Mouse (Mus musculus) 3T3-L1 (cell line): Measurements from ENCODE around the gene Itgb4.

Experiments
- DNase-seq: peaks from one replicate; pipeline ENCODE4 v3.0.0-alpha.2; 2015; ENCODE audit warnings: low read depth, low spot score

The Itgb4 gene

DNA sequence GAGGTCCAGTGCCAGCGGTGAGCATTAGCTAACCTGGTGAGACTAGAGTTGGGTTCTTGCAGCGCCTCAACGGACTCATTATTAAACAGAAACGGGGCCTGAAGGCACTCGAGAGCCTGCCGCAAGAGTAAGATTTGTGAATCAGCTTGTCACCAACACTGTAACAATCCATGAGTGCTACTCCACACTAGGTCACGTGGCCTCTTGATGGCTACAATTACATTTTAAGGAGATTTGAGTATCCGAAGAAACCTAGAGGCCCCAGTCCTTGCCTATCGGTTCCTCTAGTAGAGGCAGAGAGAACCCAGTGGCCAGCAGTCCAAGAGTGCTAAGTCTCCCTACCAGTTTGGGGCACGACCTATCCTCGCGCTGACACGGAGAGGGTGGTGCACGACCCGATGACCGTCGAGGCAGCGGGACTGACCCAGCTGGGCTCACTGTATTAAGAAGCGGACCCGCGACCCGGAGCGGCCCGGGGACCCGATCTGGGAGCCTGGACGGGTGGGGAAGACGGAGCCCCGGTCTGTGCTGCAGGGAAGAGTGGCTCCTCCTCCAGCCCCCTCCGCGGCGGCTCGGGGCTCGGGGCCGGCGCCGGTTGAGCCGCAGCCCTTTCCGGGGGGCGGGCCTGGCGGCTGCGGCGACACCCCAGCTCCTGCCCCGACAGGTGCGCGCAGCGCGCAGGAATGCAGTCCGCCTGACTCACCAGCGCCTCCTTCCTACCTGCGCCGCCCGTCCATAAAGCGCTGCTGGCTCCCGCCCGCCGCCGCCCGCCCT, at the start of gene Itgb4:
Gene Itgb4, plus strand, starts transcription at position 401 of the 774 bp plus-strand sequence.
- no peak for DNase-seq

DNA sequence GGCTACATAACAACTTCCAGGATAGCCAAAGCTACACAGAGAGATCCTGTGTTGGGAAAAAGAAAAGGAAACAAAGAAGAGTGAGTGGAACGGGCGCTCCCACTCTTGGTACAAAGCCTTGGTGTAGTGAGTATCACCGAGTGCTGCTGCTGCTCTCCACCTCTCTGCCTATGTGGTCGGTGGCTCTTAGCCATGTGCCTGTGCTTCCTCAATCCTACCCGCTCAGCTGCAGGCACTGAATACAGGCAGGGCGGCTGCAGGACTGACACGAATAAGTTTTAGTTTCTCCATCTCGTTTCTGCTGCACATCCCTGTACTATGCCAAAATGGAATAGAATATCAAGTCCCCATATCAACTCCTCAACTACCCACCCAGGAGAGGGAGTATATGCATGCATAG, 45.5 kb upstream of the Itgb4 start:
- DNase-seq: no peak

DNA sequence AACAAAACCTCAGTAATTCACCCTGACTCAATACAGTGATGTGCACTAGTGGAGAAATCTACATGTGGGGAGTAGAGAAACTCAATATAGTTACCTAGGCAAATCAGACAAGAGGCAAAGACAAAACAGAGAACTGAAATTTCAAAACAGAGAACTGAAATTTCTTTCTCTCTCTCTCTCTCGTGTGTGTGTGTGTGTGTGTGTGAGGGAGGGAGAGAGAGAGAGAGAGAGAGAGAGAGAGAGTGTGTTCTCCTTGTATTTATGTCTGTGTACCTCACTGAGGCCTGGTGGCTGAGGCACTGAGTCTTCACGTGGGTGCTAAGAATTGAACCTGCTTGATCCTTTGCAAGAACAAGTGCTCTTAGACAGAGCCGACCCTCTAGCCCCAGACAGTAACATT, 44.7 kb upstream of the Itgb4 start:
- no peak for DNase-seq

DNA sequence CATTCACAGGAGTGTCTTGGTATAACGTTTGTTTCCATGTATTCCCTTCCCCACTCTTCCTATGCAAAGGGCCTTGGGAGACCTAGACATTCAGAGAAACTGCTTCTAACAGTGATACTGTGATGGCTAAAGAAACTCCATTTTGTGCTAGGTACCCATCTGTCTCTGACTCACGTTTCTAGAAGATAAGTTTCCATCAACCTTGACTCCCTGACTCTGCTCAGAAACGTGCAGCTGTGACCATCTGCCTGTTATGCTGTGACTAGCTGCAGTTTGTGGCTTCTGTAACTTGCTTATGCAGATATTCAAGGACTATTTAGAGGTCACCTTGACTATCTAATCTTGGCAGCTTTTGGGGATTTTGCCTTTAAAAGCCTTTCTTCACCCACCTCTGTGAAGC, 43.3 kb upstream of the Itgb4 start:
- no peak for DNase-seq

DNA sequence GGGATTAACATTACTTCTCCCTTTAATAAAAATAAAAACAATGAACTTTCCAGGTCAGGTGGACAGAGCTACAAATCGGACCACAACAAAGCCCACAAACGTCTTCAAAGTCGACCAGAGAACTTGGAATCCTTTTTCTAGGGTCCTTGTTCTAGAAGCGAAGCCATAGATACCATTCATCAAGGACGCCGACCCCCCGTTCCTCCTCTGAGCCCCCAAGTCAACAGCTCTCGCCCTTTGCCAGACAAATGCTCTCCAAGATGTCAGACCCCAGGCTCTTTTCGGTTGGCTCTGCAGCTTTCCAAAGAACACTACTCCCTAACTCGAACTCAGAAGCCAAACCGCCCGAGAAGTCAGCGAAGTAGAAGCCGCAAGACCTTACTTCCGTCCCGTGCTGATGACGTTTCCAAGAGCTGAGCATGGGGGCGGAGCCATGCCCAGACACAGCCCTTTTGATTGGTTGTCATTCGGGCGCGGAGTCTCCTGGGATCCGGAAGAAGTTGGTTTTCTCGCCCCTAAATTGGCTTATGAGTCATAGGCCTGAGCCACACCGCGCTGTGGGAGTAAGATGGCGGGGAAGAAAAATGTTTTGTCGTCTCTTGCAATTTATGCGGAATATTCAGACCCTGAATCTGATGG, 41.3 kb upstream of the Itgb4 start, which contains the start of the genes Sap30bp and Recql5:
Gene Sap30bp, plus strand, starts transcription at position 175 of the 639 bp plus-strand sequence.
Gene Recql5, minus strand, starts transcription at position 370 of the 639 bp plus-strand sequence.
- DNase-seq: peak; percentile 99

DNA sequence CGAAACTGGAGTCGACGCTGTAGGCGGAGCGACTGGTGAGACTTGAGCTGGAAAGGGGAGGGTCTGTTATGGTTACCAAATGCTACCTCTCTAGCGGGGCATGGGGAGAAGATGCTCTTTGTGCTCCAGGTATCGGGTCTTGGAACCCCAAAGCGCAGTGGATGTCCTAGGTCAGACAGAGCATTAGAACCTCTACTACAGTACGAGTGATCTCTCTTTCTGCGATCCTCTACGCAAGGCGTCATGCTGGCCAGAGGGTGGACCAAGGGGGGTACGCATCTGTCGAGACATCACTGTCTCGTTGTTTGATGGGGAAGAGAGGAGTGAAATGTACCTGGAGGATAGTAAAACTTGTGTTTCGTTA, 40.8 kb upstream of the Itgb4 start:
- no peak for DNase-seq

GRCm38 (mm10) chr11:115939690-115940329, 34.7 kb upstream of the Itgb4 start:
- peak; percentile 87 for DNase-seq

GRCm38 (mm10) chr11:115941980-115942379, 32.5 kb upstream of the Itgb4 start:
- no peak for DNase-seq

DNA sequence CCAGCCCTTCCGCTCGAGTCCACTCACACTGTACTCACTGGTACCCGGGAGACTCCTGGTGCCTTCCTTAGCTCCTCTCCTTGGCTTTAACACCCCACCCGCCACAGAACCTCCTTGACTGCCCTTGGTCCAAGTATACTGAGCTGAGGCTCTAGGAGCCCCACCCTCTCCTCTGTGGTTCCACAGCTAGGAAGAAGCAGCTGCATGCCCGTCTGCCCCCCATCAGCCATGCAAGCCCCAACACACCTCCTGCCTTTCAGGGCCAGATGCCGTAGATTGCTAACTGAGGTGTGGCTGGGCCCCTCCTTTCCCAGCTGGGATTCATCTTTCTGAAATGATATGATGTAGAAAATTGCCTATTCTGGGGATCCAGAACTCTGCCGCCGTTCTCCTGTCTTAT, 29.3 kb upstream of the Itgb4 start:
- DNase-seq: no peak

DNA sequence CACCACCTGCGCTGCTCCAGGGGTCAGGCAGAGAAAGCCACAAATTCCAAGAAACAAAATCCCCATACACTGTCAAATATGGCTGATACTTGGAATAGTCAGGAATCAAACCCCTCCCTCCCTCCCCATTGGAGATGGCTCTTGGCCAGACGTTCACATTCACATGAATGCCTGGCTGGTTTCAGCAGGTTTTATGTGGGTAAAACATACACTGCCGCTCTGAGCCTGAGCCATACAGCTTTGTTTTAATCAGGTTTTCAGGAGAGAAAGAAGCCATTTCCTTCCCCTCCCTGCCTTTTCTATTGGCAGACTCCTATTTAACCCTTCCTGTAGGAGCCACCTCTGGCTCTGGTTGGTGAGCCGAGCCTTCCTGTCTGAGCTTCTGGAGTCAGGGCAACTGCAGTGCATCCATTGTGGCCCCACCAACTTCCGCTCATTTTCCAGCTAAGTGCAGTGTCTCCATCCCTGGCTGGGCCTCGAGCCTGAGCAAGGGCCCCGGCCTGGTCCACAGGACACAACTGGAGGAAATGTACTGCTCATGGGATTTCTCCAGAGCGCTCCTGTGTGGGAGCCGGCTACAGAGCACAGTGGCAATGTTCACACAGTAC, 28.2 kb upstream of the Itgb4 start:
- no peak for DNase-seq

DNA sequence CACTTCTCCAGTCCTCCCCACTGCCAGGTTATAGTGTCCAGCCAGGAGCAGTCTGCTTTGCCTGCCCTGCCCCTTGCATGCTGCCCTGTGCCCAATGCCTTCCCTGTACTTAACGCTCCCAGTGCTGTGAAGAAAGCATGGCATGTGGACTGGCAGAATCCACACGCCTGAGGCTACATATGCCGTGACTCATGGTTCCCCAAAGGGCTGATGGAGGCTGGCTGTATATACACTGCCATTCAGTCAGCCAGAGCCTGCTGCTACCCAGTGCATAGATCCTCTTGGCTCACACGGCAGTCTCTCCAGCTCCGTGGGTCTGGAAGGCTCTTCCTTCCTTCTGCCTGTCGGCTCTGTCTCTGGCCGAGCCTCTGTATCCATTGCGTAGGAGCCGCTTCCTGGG, 26.2 kb upstream of the Itgb4 start:
- DNase-seq: peak; percentile 74

GRCm38 (mm10) chr11:115950719-115951118, 23.8 kb upstream of the Itgb4 start:
- no peak for DNase-seq

DNA sequence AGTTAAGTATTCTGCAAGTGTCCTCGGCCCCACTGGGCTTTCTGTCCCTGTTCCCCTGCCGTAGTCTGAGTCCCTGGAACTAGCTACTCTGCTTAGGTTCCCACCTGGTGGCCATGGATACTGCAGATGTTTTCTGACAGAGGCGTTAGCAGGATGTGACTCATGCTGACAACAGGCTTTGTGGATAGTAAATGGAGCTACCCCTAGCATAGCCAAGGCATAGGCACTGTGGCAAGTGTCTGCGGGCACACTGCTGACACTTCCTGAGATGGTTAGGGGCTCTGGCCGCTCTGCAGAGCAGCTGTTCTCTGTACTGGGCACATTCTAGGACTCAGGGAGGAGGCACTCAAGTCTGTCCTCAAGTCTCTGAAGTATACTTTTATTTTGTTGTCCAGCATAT, 19.8 kb upstream of the Itgb4 start:
- DNase-seq: peak; percentile 89

- peak; percentile 83 for DNase-seq
These were observed 19.2 kb upstream of the Itgb4 start for GRCm38 (mm10) chr11:115955195-115955858.

DNA sequence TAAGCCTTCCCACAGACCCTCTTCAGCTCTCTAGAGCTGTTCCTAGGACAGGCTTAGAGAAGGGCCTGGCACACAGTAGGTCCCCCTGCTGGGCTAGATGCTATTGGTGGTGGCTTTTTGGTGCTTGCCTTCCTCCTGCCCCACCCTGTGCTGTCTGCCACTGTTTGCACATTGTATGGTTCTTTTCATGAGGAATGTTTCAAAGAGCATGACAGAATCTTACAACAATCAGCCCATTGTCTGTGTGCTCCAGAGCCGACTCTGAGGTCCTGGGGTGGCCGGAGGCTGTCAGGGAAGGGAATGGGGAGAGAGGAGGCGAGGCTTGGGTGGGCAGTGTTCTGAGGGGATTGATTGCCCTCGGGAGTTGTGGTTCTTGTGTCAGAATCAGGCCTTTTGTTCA, 18.1 kb upstream of the Itgb4 start:
- peak; percentile 84 for DNase-seq

DNA sequence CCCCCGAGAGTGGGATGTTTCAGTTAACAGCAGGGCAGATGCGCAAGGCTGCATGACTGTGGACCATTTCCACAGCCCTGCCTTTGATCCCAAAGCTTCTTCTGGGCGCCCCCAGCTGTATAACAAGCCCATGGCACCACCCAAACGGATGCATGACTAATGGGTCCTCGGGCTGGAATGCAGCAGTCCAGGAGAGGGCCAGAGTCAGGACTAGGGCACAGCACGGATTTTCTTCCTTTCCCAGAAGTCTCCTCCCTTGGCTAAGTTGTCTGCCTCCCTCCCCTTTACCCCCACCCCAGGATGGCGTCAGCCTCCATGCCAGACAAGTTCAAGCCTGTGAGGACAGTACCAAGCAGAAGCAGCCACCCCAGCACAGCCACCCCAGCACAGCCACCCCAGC, 16.5 kb upstream of the Itgb4 start:
- DNase-seq: peak; percentile 89

- no peak for DNase-seq
These were observed 15.5 kb upstream of the Itgb4 start for GRCm38 (mm10) chr11:115959018-115959417.

DNA sequence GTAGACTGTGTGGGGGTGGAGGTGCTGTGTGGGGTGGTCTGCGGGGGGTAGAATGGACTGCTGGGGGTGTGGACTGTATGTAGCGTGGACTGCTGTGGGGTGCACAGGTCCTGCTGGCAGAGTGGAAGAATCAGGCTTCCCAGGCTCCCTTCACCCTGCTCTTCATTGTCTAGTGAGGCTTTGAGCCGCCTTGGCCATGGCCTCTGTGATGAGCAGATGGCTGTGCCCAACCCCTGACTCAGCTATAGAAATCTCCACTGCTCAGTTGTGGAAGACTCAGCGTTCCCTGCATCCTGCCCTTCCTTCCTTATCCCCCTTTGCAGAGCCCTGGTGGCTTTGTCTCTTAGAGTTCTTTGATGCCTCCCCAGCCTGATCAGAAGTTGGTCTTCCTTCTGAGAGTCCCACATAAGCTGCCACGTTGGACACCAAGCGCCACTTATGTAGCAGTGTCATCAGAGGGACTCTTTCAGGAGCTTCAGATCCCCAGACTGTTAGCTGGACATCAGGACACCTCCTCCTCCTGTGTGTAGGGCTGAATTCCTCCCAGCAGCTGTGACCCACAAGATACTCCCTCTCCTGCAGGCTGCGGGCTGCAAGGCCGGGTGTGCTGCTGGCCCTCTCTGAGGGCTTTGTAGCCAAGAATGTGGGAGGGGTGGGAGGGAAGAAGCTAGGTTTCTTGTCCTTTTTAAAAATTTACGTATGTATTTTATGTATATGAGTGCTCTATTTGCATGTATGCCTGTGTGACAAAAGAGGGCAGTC, 11.7 kb upstream of the Itgb4 start:
- DNase-seq: no peak

- peak; percentile 77 for DNase-seq
These were observed 9.4 kb upstream of the Itgb4 start for GRCm38 (mm10) chr11:115964977-115965604.

GRCm38 (mm10) chr11:115968731-115969405, 5.6 kb upstream of the Itgb4 start:
- peak; percentile 44 for DNase-seq
